Mouse (Mus musculus) kidney, embryonic 15.5 days (tissue): ENCODE data around the gene Mroh2a. TPM values are rescaled to one million over a fixed set of nuclear protein-coding genes. Genes with fewer than 3 reads are reported as not detected.

Experiments used
- ATAC-seq: fragments of 200-750 bp; cut with Nextera tagmentation; replicated peaks from 2 replicates; pipeline ENCODE4 v1.8.0; 2017; ENCODE audit warnings: moderate TSS enrichment; ENCODE audit not compliant: low FRiP score
- H3K27ac ChIP-seq: fragments of 300-500 bp; sonication (generic); 2 replicates; pipeline ENCODE4 v1.5.1; 2015; ENCODE audit warnings: mild to moderate bottlenecking, inconsistent platforms
- H3K27me3 ChIP-seq: fragments of 300-500 bp; sonication (generic); 2 replicates; pipeline ENCODE4 v1.6.1; 2015; ENCODE audit warnings: inconsistent platforms
- H3K36me3 ChIP-seq: fragments of 300-500 bp; sonication (generic); 2 replicates; pipeline ENCODE4 v1.6.1; 2015; ENCODE audit warnings: inconsistent platforms
- H3K4me1 ChIP-seq: fragments of 300-500 bp; sonication (generic); 2 replicates; pipeline ENCODE4 v1.6.1; 2015; ENCODE audit warnings: inconsistent platforms
- H3K4me2 ChIP-seq: fragments of 300-500 bp; sonication (generic); 2 replicates; pipeline ENCODE4 v1.6.1; 2015; ENCODE audit warnings: moderate library complexity, mild to moderate bottlenecking, inconsistent platforms
- H3K4me3 ChIP-seq: fragments of 300-500 bp; sonication (generic); replicated peaks from 2 replicates; pipeline ENCODE4 v1.5.1; 2015; ENCODE audit warnings: mild to moderate bottlenecking, inconsistent platforms
- H3K9ac ChIP-seq: fragments of 300-500 bp; sonication (generic); 2 replicates; pipeline ENCODE4 v1.6.1; 2015; ENCODE audit warnings: mild to moderate bottlenecking, inconsistent platforms
- H3K9me3 ChIP-seq: fragments of 300-500 bp; sonication (generic); replicated peaks from 2 replicates; pipeline ENCODE4 v1.6.1; 2016; ENCODE audit warnings: inconsistent platforms
- WGBS: fragments of 180-500 bp; shearing (Covaris S2); methylation state at CpG from one replicate; pipeline ENCODE4 v1.1.7; 2015; ENCODE audit warnings: mixed read lengths; 5-methylcytosine and 5-hydroxymethylcytosine counted together
- polyA plus RNA-seq: library from polyadenylated mRNA; unstranded; fragments of >200 nt; fragmentation: Nextera tagmentation; extraction: Ambion mirVana; gene quantifications from 2 replicates; pipeline ENCODE4 v1.2.1, GENCODE M21; 2015

The Mroh2a gene
- polyA plus RNA-seq, 1 experiment from 2014 or later, result 1.3 TPM

GRCm38 (mm10) chr1:88294650-88295049 lies 67.9 kb downstream of the Mroh2a start:
- ATAC-seq, result no peak
- H3K9me3 ChIP-seq, result peaks cover 36% of the 10 kb centered on the region
- no peaks in the 10 kb centered on the region for H3K4me1 ChIP-seq
- no peaks in the 10 kb centered on the region for H3K27me3 ChIP-seq
- no peaks in the 10 kb centered on the region for H3K36me3 ChIP-seq
- H3K4me2 ChIP-seq, result no peak overlapping the region
- no peak overlapping the region for H3K27ac ChIP-seq
- WGBS, result 16% methylated on average over 1 of the region's 1 CpGs
- no peak overlapping the region for H3K9ac ChIP-seq
- H3K4me3 ChIP-seq, result no peak overlapping the region

DNA sequence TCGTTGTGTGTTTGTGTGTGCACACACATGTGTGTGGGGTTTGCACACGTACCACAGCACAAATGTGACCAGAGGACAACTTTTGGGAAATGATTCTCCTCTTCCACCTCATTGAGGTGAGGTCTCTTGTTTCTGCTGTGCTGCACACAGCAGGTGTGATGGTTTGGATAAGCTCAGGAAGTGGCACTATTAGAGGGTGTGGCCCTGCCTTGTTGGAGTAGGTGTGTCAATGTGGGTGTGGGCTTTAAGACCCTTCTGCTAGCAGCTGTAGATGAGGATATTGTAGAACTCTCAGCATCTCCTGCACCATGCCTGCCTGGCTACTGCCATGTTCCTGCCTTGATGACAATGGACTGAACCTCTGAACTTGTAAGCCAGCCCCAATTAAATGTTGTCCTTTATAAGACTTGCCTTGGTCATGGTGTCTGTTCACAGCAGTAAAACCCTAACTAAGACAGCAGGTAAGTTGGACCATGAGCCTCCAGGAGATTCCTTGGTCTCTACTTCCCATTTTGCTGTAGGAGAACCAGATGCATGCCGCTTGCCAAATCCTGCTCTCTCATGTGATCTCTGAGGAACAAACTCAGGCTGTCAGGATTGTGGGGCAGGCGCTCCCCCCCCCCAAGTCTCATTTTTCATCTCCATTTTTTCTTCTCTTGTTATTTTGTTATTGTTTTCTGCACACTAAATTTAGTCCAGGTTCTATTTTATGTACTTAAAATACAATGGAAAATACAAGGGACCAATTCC lies 69.6 kb downstream of the Mroh2a start:
- Histone ChIP-seq H3K4me1 (no peaks in the 10 kb centered on the region), H3K36me3 (no peaks in the 10 kb centered on the region), H3K27me3 (no peaks in the 10 kb centered on the region), H3K9ac (no peak overlapping the region), H3K4me2 (no peak overlapping the region), H3K9me3 (peaks cover 45% of the 10 kb centered on the region), H3K4me3 (no peak overlapping the region), H3K27ac (no peak overlapping the region)
- WGBS, result 73% methylated on average over 4 of the region's 4 CpGs
- ATAC-seq, result 0 out of 2 replicates have a peak, but pooled peaks have one; percentile 7

GRCm38 (mm10) chr1:88297480-88298258 lies 70.9 kb downstream of the Mroh2a start:
- Histone ChIP-seq H3K4me1 (no peaks in the 10 kb centered on the region), H3K9me3 (peaks cover 49% of the 10 kb centered on the region), H3K27ac (no peak overlapping the region), H3K4me2 (no peak overlapping the region), H3K4me3 (no peak overlapping the region), H3K27me3 (no peaks in the 10 kb centered on the region), H3K36me3 (no peaks in the 10 kb centered on the region), H3K9ac (no peak overlapping the region)
- 68% methylated on average over 7 of the region's 7 CpGs for WGBS
- no peak for ATAC-seq

GRCm38 (mm10) chr1:88298686-88299528 lies 72.1 kb downstream of the Mroh2a start:
- 64% methylated on average over 4 of the region's 4 CpGs for WGBS
- Histone ChIP-seq H3K4me3 (no peak overlapping the region), H3K36me3 (no peaks in the 10 kb centered on the region), H3K4me1 (no peaks in the 10 kb centered on the region), H3K4me2 (no peak overlapping the region), H3K9me3 (peaks cover 58% of the 10 kb centered on the region), H3K9ac (no peak overlapping the region), H3K27ac (no peak overlapping the region), H3K27me3 (no peaks in the 10 kb centered on the region)
- no peak for ATAC-seq

GRCm38 (mm10) chr1:88299529-88299945 lies 72.8 kb downstream of the Mroh2a start:
- Histone ChIP-seq H3K4me3 (no peak overlapping the region), H3K9ac (no peak overlapping the region), H3K4me2 (no peak overlapping the region), H3K36me3 (no peaks in the 10 kb centered on the region), H3K27ac (no peak overlapping the region), H3K27me3 (no peaks in the 10 kb centered on the region), H3K9me3 (peaks cover 60% of the 10 kb centered on the region), H3K4me1 (no peaks in the 10 kb centered on the region)
- WGBS, result 83% methylated on average over 2 of the region's 2 CpGs
- no peak for ATAC-seq

GRCm38 (mm10) chr1:88300301-88301050 lies 73.7 kb downstream of the Mroh2a start:
- ATAC-seq, result peak; percentile 17; the same call in 1 of the 2 replicates
- H3K9me3 ChIP-seq, result peaks cover 65% of the 10 kb centered on the region

GRCm38 (mm10) chr1:88301121-88302014 lies 74.6 kb downstream of the Mroh2a start:
- ATAC-seq, result peak; percentile 6
- H3K27ac ChIP-seq, result no peak overlapping the region
- no peak overlapping the region for H3K9ac ChIP-seq
- H3K4me1 ChIP-seq, result no peaks in the 10 kb centered on the region
- H3K36me3 ChIP-seq, result no peaks in the 10 kb centered on the region
- no peak overlapping the region for H3K4me2 ChIP-seq
- no peak overlapping the region for H3K4me3 ChIP-seq
- 70% methylated on average over 9 of the region's 9 CpGs for WGBS
- H3K27me3 ChIP-seq, result no peaks in the 10 kb centered on the region
- peaks cover 67% of the 10 kb centered on the region for H3K9me3 ChIP-seq

More at GRCm38 (mm10) chr1:88300301-88301050, 73.7 kb downstream of the Mroh2a start:
- no peak overlapping the region for H3K4me2 ChIP-seq
- H3K27me3 ChIP-seq, result no peaks in the 10 kb centered on the region
- no peak overlapping the region for H3K9ac ChIP-seq
- no peaks in the 10 kb centered on the region for H3K4me1 ChIP-seq
- no peak overlapping the region for H3K4me3 ChIP-seq
- H3K27ac ChIP-seq, result no peak overlapping the region
- 46% methylated on average over 5 of the region's 5 CpGs for WGBS
- H3K36me3 ChIP-seq, result no peaks in the 10 kb centered on the region

GRCm38 (mm10) chr1:88302057-88302740 lies 75.4 kb downstream of the Mroh2a start:
- 65% methylated on average over 14 of the region's 14 CpGs for whole genome bisulfite sequencing
- no peak for ATAC-seq
- Histone ChIP-seq H3K27ac (no peak overlapping the region), H3K9me3 (peaks cover 74% of the 10 kb centered on the region), H3K9ac (no peak overlapping the region), H3K4me3 (no peak overlapping the region), H3K27me3 (no peaks in the 10 kb centered on the region), H3K36me3 (no peaks in the 10 kb centered on the region), H3K4me1 (no peaks in the 10 kb centered on the region), H3K4me2 (no peak overlapping the region)

DNA sequence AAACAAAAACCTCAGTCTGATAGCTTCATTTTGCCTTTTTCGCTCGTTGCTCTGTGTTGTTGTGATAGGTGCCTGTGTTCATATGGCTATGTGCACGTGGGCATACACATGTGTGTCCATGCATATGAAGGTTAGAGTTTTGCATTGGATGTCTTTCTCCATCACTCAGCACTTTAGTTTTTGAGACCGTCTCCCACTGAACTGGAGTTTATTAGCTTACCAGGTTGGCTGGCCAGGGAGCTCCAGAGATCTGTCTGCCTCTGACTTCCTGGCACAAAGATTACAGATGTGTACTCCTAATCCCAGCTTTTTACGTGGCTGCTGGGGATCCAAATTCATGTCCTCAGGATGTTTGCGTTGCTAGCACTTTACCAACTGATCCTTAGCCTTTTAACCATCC lies 77.0 kb downstream of the Mroh2a start:
- H3K27ac ChIP-seq, result no peak overlapping the region
- H3K36me3 ChIP-seq, result no peaks in the 10 kb centered on the region
- H3K4me1 ChIP-seq, result no peaks in the 10 kb centered on the region
- WGBS, result 62% methylated on average over 6 of the region's 6 CpGs
- no peaks in the 10 kb centered on the region for H3K27me3 ChIP-seq
- H3K4me2 ChIP-seq, result no peak overlapping the region
- H3K4me3 ChIP-seq, result no peak overlapping the region
- H3K9me3 ChIP-seq, result peaks cover 86% of the 10 kb centered on the region
- no peak overlapping the region for H3K9ac ChIP-seq
- no peak for ATAC-seq

- 62% methylated on average over 8 of the region's 8 CpGs for WGBS
- H3K9me3 ChIP-seq, result peaks cover 84% of the 10 kb centered on the region
- H3K27ac ChIP-seq, result no peak overlapping the region
- no peak for ATAC-seq
- H3K27me3 ChIP-seq, result no peaks in the 10 kb centered on the region
- H3K36me3 ChIP-seq, result no peaks in the 10 kb centered on the region
- no peak overlapping the region for H3K4me3 ChIP-seq
- H3K4me2 ChIP-seq, result no peak overlapping the region
- no peak overlapping the region for H3K9ac ChIP-seq
- H3K4me1 ChIP-seq, result no peaks in the 10 kb centered on the region
Observed at GRCm38 (mm10) chr1:88304261-88304985, 77.6 kb downstream of the Mroh2a start.
